In the genomic region with DNA sequence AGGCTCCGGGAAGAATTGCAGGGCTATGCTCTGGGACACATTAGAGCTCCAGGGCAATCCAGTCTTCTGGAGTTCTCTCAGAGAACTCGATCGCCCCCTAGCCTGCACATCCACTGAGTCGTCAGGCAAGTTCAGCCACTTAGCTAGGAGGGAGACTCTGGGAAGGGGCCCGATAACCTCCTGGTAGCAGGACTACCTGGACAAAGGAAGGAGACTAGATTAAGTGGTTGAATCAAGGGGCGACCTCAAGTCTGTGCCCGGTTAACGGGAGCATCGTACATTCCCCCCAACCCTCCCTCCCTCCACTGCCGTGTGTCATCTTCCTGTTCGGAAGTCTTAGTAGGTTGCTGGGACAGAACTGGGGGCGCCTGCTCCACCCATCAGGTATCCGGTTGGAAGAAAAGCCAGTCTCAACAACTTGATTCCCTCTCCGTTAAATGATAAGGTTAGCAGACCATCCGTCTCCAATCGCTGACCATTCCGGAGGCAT, we compare ENCODE assay signal across 9 mouse cellular contexts.
DNase-seq lines count a peak whose midpoint lies in the region; ATAC-seq and TF ChIP-seq lines count a peak whose summit lies in the region.
"Had no signal": no experiment of that assay in that cellular context is flagged by ENCODE, and none has a peak within 500 bp of the region (broad histone marks: within the 10 kb centered on the region; RNA-seq: fewer than 3 reads in every experiment).

No protein-coding gene starts in this region.

- H3K9ac ChIP-seq in forebrain, embryonic 12.5 days = no peak overlapping the region
- H3K9ac ChIP-seq in heart, embryonic 16.5 days (ENCODE audit: low read length) = no peak overlapping the region
- H3K9ac ChIP-seq in liver, embryonic 14.5 days (replicated peaks) = no peak overlapping the region
- no peak overlapping the region for H3K9ac ChIP-seq in neural tube, embryonic 15.5 days (replicated peaks)

- peak overlapping the region; percentile 30; the same call in 1 of the 2 replicates for H3K27ac ChIP-seq in bone marrow, adult 2 months (ENCODE audit: control insufficient read depth, insufficient read depth, low read depth, low read length, poor library complexity)
- H3K27ac ChIP-seq in forebrain, embryonic 12.5 days = no peak overlapping the region
- H3K27ac ChIP-seq in heart, embryonic 16.5 days (ENCODE audit: low read length) = peak overlapping the region; percentile 82
- no peak overlapping the region for H3K27ac ChIP-seq in liver, embryonic 14.5 days
- H3K27ac ChIP-seq in neural tube, embryonic 15.5 days (replicated peaks) = no peak overlapping the region

- H3K4me1 ChIP-seq in bone marrow, adult 2 months (ENCODE audit: control insufficient read depth, insufficient read depth, low read length) = no peaks in the 10 kb centered on the region
- H3K4me1 ChIP-seq in forebrain, embryonic 12.5 days = peaks cover 16% of the 10 kb centered on the region
- H3K4me1 ChIP-seq in heart, embryonic 16.5 days (ENCODE audit: control insufficient read depth, insufficient read depth, low read length) = peaks cover 14% of the 10 kb centered on the region
- H3K4me1 ChIP-seq in liver, embryonic 14.5 days (replicated peaks; ENCODE audit: control insufficient read depth in 2 of 2, insufficient read depth in 2 of 2, low read length in 1 of 2) = no peaks in the 10 kb centered on the region; a peak in 1 of 4 replicates
- peaks cover 31% of the 10 kb centered on the region for H3K4me1 ChIP-seq in neural tube, embryonic 15.5 days

- H3K4me3 ChIP-seq in bone marrow, adult 2 months (replicated peaks; ENCODE audit: control insufficient read depth, low read depth, low read length) = peak overlapping the region; percentile 72
- H3K4me3 ChIP-seq in forebrain, embryonic 12.5 days (replicated peaks) = peak overlapping the region; percentile 19; the same call in 1 of the 2 replicates
- H3K4me3 ChIP-seq in heart, embryonic 16.5 days (ENCODE audit: low read length) = peak overlapping the region; percentile 89
- H3K4me3 ChIP-seq in liver, embryonic 14.5 days (ENCODE audit: insufficient read depth in 1 of 2, low read depth in 2 of 2, low read length in 2 of 2) = no peak overlapping the region; a peak in 1 of 4 replicates
- peak overlapping the region; percentile 13; the same call in 1 of the 2 replicates for H3K4me3 ChIP-seq in neural tube, embryonic 15.5 days (replicated peaks)

- TF ChIP-seq POLR2A in bone marrow, adult 2 months (IDR thresholded peaks at IDR 0.05; ENCODE audit: borderline replicate concordance, control insufficient read depth, low read depth, low read length) = no peak

- no peaks in the 10 kb centered on the region for H3K9me3 ChIP-seq in forebrain, embryonic 12.5 days
- no peaks in the 10 kb centered on the region for H3K9me3 ChIP-seq in heart, embryonic 16.5 days (replicated peaks; ENCODE audit: control insufficient read depth, low read length)
- no peaks in the 10 kb centered on the region for H3K9me3 ChIP-seq in liver, embryonic 14.5 days (ENCODE audit: control insufficient read depth, low read length)
- H3K9me3 ChIP-seq in neural tube, embryonic 15.5 days (replicated peaks) = no peaks in the 10 kb centered on the region

- TF ChIP-seq EP300 in liver, embryonic 14.5 days (IDR thresholded peaks at IDR 0.05; ENCODE audit: low read depth) = no peak

- ATAC-seq in forebrain, embryonic 12.5 days (ENCODE audit: low FRiP score) = no peak
- ATAC-seq in heart, embryonic 16.5 days (replicated peaks; ENCODE audit: extremely low read depth, insufficient read depth, low FRiP score) = no peak
- no peak for ATAC-seq in liver, embryonic 14.5 days (ENCODE audit: insufficient read depth)
- ATAC-seq in neural tube, embryonic 15.5 days (ENCODE audit: low FRiP score) = no peak
- ATAC-seq: Patski had no signal

- TF ChIP-seq CTCF in bone marrow, adult 2 months (IDR thresholded peaks at IDR 0.05; ENCODE audit: control insufficient read depth, insufficient read depth, low read length) = peak; percentile 50; the same call in 1 of the 2 replicates
- TF ChIP-seq CTCF in liver, embryonic 14.5 days (IDR thresholded peaks at IDR 0.05; ENCODE audit: low read depth) = peak; percentile 59

- 7% methylated on average over 17 of the region's 17 CpGs for WGBS in bone marrow, adult 2 months
- 13% methylated on average over 17 of the region's 17 CpGs for WGBS in forebrain, embryonic 12.5 days
- WGBS in heart, embryonic 16.5 days = 18% methylated on average over 17 of the region's 17 CpGs
- 7% methylated on average over 17 of the region's 17 CpGs for WGBS in liver, embryonic 14.5 days (ENCODE audit: insufficient replicate concordance)
- 16% methylated on average over 17 of the region's 17 CpGs for WGBS in neural tube, embryonic 15.5 days

- H3K27me3 ChIP-seq in forebrain, embryonic 12.5 days = peaks cover 21% of the 10 kb centered on the region
- no peaks in the 10 kb centered on the region; the same call in 1 of the 2 replicates for H3K27me3 ChIP-seq in heart, embryonic 16.5 days (ENCODE audit: control insufficient read depth, insufficient read depth, low read length)
- peaks cover 33% of the 10 kb centered on the region for H3K27me3 ChIP-seq in liver, embryonic 14.5 days (ENCODE audit: control insufficient read depth, insufficient read depth, low read length)
- H3K27me3 ChIP-seq in neural tube, embryonic 15.5 days (replicated peaks) = peaks cover 6% of the 10 kb centered on the region; the same call in 1 of the 2 replicates
- H3K27me3 ChIP-seq: Patski had no signal

- peak; percentile 79 for DNase-seq in 3134 (ENCODE audit: extremely low read depth, insufficient read length, low spot score)
- peak; percentile 95 to 97 for DNase-seq in kidney, postnatal 36 days
- no peak for DNase-seq in liver, embryonic 14.5 days (ENCODE audit: low read depth in 3 of 3, low spot score in 3 of 3)
- peak; percentile 57 for DNase-seq in thymus, postnatal 0 days (ENCODE audit: low spot score)

- H3K4me2 ChIP-seq in forebrain, embryonic 12.5 days = peak overlapping the region; percentile 49
- H3K4me2 ChIP-seq in heart, embryonic 16.5 days (ENCODE audit: low read depth, low read length) = peak overlapping the region; percentile 67
- H3K4me2 ChIP-seq in liver, embryonic 14.5 days (ENCODE audit: low read depth) = peak overlapping the region; percentile 33
- H3K4me2 ChIP-seq in neural tube, embryonic 15.5 days = peak overlapping the region; percentile 99

- peaks cover under 1% of the 10 kb centered on the region; the same call in 1 of the 2 replicates for H3K36me3 ChIP-seq in forebrain, embryonic 12.5 days (replicated peaks)
- H3K36me3 ChIP-seq in heart, embryonic 16.5 days (ENCODE audit: control insufficient read depth, insufficient read depth) = peaks cover 4% of the 10 kb centered on the region; the same call in 1 of the 2 replicates
- no peaks in the 10 kb centered on the region for H3K36me3 ChIP-seq in liver, embryonic 14.5 days (replicated peaks; ENCODE audit: control insufficient read depth, insufficient read depth, low read depth)
- 0 out of 2 replicates have a peak, but pooled peaks cover under 1% of the 10 kb centered on the region for H3K36me3 ChIP-seq in neural tube, embryonic 15.5 days

Comparison
In these comparisons a context has a peak if more than half of its experiments do, and no peak if none do; other contexts are left out.
1. DNase-seq: peak in 3134 (single experiment), kidney, postnatal 36 days (2 of 2) and thymus, postnatal 0 days (single experiment); none in liver, embryonic 14.5 days (0 of 3).
2. H3K27ac ChIP-seq: peak in bone marrow, adult 2 months (single experiment) and heart, embryonic 16.5 days (single experiment); none in forebrain, embryonic 12.5 days (single experiment), liver, embryonic 14.5 days (single experiment) and neural tube, embryonic 15.5 days (single experiment).
3. H3K4me3 ChIP-seq: peak in bone marrow, adult 2 months (single experiment), forebrain, embryonic 12.5 days (single experiment), heart, embryonic 16.5 days (single experiment) and neural tube, embryonic 15.5 days (single experiment); none in liver, embryonic 14.5 days (0 of 2).
4. H3K4me2 ChIP-seq: peak in every context shown above with its lines; median percentile 99 in neural tube, embryonic 15.5 days; 67 in heart, embryonic 16.5 days; 49 in forebrain, embryonic 12.5 days; 33 in liver, embryonic 14.5 days.